Mouse (Mus musculus) layer of hippocampus, adult 2 months (tissue): ENCODE data around the gene Sdhb. TPM values are rescaled to one million over a fixed set of nuclear protein-coding genes. Genes with fewer than 3 reads are reported as not detected.

Experiments
- DNase-seq, 2 experiments: peaks; one replicate each; pipeline ENCODE4 v3.0.0; 2022; ENCODE audit warnings: low spot score in 2 of 2
- H3K27ac ChIP-seq: fragments of 200-600 bp; 2 replicates; pipeline ENCODE4 v1.8.1; 2022
- H3K4me3 ChIP-seq: fragments of 200-600 bp; 2 replicates; pipeline ENCODE4 v1.8.1; 2022; ENCODE audit warnings: mild to moderate bottlenecking
- CTCF ChIP-seq: fragments of 200-600 bp; conservative IDR thresholded peaks from 2 replicates; pipeline ENCODE4 v1.8.1; 2022; ENCODE audit warnings: antibody characterized with exemption, mild to moderate bottlenecking, moderate library complexity
- total RNA-seq, 2 experiments: library from RNA; stranded (reverse); gene quantifications; 2 replicates each; pipeline ENCODE4 v1.2.3; 2021

Sdhb gene
- total RNA-seq, 2 experiments from 2014 or later, result 170 to 183 TPM

DNA sequence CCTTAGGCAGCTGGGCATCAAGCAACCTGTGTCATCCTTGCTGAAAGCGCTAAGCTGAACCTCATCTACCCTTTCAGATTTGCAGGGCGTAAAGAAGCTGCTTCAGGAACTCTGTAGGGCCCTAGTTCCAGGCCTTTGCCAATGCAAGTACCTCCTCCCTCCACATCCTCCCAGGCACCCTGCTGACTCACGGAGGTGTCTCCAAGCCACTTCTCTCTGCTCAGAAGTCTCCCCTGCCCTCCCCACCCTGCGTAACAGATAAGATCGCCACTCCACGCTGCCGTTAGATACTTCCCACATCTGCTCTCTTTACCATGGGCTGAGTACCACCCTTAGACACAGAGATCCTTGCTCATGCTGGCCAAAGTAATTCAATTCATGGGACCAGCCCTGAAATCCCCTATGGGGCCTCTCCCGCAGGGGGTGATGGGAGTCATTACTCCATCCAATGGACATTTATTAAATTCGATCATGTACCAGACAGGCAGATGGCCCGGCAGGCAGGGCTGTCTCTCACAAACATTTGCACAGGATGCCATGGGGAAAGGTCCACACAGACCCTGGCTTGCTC lies 30.0 kb upstream of the Sdhb start:
- no peak overlapping the region for H3K4me3 ChIP-seq
- TF ChIP-seq CTCF, result no peak
- peak overlapping the region; percentile 92 for H3K27ac ChIP-seq
- no peak for DNase-seq

DNA sequence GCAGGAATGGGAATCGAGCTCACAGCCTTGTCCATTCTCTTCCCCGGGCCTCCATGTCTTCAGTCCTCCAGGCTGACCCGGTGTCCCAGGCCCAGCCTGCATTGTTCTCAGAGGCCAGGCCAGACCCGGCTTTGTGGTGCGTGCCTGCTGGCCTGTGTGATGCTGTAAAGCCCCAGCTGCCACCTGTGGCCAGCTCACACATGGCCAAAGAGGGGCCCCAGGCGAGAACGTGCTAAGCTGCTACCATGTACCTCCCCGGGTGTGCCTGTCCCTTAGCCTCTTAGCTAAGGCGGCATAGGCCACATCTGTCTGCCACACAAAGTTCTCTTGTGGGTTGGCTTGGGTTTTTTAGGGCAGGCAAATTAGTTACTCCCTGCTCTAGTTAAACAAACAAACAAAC lies 25.4 kb upstream of the Sdhb start:
- DNase-seq, result no peak
- TF ChIP-seq CTCF, result no peak
- Histone ChIP-seq H3K27ac (no peak overlapping the region), H3K4me3 (no peak overlapping the region)

DNA sequence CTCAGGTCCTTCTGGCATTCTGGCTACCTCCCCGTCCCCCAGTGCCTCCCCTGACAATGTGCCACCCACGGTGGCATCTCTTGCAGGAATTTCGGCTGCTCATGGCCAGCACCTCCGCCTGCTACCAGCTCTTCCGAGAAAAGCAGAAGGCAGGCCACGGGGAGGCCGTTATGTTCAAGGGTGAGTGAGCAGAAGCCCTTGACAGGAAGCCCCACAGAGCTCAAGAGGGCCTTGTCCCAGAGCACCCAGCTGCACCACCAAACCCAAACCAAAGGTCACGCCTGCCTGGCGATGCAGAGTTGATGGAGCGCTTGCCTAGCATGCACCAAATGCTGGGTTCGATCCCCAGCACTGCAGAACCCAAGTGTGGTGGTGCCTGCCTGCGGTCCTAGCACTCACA lies 16.6 kb upstream of the Sdhb start:
- Histone ChIP-seq H3K4me3 (no peak overlapping the region), H3K27ac (peak overlapping the region; percentile 55)
- no peak for TF ChIP-seq CTCF
- DNase-seq, result no peak

DNA sequence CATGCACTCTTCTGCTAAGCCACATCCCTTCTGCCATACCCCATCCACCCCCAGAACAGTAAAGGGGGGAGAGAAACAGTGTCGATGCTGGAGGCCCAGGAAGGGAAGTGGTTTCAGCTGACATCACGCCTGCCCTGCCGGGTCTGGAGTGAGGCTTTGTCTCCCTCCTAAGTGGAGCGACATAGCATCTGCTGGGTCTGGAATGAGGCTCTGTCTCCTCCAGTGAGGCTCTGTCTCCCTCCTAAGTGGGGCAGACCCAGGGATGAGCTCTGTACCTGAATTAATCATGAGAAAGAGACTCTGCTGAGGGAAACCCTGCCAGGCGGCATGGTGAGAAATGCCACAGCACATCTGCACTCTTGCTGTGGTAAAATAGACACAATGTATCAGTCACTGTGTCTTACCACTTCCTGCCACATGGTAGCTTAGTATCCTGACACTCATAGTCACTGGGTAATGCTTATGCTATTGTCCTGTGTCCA lies 16.0 kb upstream of the Sdhb start:
- DNase-seq, result no peak
- H3K27ac ChIP-seq, result peak overlapping the region; percentile 55
- no peak for TF ChIP-seq CTCF
- H3K4me3 ChIP-seq, result no peak overlapping the region

DNA sequence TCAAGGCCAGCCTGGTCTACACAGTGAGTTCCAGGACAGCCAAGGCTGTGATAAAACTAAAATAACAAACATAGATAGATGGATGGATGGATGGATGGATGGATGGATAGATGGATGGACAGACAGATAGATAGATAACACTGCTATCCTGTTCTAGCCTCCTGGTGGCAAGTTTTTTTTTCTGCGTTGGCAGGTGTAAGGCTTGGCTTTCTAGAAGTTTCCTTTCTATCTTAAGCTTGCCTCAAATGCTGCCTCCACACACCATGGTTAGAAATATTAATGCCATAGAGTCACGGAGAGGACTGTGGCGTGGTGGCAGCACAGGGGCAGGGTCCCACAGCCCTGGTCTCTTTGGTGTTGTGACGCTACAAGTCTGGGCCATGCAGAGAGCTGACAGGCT lies 15.4 kb upstream of the Sdhb start:
- no peak overlapping the region for H3K4me3 ChIP-seq
- DNase-seq, result no peak
- peak overlapping the region; percentile 55; the same call in 1 of the 2 replicates for H3K27ac ChIP-seq
- TF ChIP-seq CTCF, result no peak

DNA sequence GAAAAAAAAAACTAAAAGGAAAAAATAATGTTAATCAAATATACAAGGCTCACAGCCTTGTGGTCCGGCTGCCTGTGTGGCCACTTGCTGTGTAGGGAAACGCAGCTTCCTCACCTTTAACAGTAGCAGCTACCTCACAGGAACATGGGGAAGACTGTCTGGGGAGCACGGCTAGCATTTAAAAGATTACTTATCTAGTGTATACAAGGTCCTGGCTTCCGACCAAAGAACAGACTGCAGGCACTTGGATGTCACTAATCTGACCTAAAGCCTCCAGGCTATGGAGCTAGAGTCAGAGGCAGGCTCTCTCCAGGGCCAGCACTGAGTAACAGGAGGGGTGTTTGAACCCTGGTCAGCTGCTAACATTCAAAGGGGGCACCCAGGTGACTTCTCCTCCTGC lies 15.0 kb upstream of the Sdhb start:
- no peak for DNase-seq
- TF ChIP-seq CTCF, result no peak
- no peak overlapping the region for H3K4me3 ChIP-seq
- no peak overlapping the region for H3K27ac ChIP-seq

DNA sequence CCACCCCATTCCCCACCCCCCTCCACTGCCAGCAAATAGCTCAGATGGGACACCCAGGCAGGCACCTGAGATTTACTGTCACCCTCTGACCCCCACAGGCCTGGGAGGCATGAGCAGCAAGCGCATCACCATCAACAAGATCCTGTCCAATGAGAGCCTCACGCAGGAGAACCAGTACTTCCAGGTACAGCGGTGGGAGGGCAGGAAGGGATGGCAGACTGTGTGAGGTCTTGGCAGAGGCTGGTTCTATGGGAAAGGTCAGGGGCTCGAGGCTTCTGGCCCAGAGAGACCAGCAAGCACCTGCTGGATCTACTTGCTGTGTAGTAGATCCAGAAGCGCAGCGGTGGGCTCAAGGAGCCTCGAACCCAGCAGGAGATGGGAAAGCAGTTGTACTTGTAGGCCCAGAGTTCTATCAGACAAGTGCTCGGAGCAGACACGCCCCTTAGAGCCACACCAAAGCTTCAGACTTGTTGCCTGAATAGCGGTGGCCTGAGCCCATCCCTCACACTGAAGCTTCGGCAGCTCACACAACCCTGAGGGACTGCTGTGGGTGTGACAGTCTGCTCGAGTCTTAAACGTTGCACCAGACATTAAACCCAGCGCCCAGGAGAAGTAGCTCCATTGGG lies 14.3 kb upstream of the Sdhb start:
- Histone ChIP-seq H3K4me3 (no peak overlapping the region), H3K27ac (no peak overlapping the region)
- TF ChIP-seq CTCF, result no peak
- DNase-seq, result no peak

DNA sequence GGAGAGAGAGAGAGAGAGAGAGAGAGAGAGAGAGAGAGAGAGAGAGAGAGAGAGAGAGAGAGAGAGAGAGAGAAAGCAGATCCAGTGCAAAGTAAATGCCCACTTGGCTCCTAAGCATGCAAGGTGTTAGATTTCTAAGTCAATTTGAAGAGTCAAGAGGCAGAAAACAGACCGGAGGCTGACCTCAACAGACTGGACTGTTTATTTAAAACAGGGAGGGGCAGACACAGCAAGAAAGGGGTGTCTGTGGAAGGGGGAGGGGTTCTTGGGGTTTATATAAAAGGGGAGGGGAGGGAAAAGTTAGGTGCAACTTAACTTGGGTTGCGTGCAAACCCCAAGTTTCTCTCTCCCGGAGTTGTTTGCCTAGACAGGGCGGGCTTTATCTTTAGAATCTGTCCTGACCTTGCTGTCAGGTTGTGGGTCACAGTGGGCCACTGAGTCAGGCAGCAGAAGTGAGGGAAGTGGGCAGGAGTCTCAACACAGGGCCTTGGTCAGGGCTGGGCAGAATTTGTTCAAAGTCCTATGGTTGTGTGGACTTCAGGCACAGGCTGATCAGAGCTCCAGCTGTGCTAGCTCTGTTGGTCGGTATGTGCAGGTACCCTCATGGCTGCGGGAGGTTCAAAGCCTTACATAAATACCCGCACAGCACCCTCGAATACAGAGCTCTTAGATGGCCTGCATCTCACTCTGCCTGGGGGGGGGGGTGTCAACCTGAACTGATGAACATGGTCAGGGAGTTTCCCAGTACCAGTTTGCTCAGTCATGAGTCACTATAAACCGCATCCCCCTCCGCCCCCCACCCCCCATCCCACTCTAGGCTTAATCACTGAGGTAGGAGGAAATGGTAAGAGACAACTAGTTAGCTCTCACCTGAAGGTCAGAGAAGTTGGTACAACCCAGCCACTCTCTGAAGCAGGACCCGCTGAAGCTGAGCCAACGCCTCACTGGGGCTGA lies 13.2 kb upstream of the Sdhb start:
- no peak for DNase-seq
- no peak overlapping the region for H3K4me3 ChIP-seq
- no peak overlapping the region for H3K27ac ChIP-seq
- no peak for TF ChIP-seq CTCF

DNA sequence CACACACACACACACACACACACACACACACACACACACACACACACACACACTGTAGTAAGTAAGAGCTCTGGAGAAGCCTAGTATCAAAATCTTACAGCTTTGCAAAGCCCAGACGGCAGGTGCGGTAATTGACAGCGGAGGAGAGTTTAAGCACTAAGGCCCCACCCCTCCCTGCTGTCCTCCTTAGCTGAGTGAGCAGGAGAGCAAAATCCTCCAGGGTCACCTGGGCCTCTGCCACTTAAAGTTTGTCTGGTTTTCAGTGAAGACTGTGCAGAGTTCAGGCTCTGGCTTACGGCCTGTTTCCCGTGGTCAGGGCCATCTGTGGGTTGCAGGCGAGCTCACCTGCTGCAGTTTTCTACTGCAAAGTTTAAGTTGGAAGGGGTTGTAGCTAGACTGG lies 12.5 kb upstream of the Sdhb start:
- TF ChIP-seq CTCF, result no peak
- no peak overlapping the region for H3K4me3 ChIP-seq
- H3K27ac ChIP-seq, result no peak overlapping the region
- no peak for DNase-seq

DNA sequence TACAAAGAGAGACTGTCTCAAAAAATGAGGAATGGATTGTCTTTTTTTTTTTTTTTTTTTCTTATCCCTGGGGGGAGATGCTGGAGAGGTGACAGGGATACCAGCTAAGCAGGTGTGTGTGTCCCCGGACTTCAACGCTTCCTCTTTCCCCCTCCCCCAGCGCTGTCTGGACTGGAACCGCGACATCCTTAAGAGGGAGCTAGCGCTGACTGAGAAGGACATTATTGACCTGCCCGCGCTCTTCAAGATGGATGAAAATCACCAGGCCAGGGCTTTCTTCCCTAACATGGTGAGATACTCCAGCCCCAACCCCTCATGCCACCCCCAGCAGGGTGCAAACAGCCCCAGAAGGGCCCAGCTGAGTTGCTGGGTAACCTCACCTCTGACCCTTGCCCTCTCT lies 12.0 kb upstream of the Sdhb start:
- TF ChIP-seq CTCF, result no peak
- no peak for DNase-seq
- Histone ChIP-seq H3K27ac (no peak overlapping the region), H3K4me3 (no peak overlapping the region)

DNA sequence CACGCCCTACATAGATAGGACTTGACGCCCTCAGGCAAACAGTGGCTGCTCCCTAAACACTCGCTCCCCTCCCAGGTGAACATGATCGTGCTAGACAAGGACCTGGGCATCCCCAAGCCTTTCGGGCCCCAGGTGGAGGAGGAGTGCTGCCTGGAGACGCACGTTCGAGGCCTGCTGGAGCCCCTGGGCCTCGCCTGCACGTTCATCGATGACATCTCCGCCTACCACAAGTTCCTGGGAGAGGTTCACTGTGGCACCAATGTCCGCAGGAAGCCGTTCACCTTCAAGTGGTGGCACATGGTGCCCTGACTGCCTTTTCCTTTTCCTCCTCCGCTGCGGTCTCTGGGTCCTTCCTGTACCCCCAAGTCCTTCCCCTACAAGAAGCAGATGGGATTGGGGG lies 11.4 kb upstream of the Sdhb start:
- H3K27ac ChIP-seq, result no peak overlapping the region
- TF ChIP-seq CTCF, result no peak
- H3K4me3 ChIP-seq, result no peak overlapping the region
- DNase-seq, result no peak

DNA sequence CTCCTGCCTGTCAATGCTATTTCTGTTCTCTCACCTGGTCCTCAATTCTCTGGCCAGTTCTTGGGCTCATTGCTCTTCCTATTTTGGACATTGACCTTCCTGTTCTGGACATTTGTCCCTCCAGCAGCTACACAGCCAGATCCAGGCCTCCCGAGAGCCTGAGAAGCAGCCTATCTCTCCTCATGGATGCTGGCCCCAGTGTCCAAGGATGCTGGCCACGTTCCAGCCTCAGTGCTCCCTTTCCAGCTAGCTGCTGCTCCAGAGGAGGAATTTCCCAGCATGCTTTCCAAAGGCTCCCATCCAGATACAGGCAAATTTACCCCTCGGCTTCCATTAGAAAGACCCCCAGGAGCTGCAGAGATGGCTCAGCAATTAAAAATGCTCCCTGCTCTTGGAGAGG lies 10.4 kb upstream of the Sdhb start:
- no peak for TF ChIP-seq CTCF
- no peak overlapping the region for H3K27ac ChIP-seq
- no peak for DNase-seq
- H3K4me3 ChIP-seq, result no peak overlapping the region
